In genomic region chr4:110286841-110287240, GRCm38 (mm10) we compare ENCODE assay signal across 10 mouse cellular contexts.
DNase-seq lines count a peak whose midpoint lies in the region; ATAC-seq and TF ChIP-seq lines count a peak whose summit lies in the region.
"Had no signal": no experiment of that assay in that cellular context is flagged by ENCODE, and none has a peak within 500 bp of the region (broad histone marks: within the 10 kb centered on the region; RNA-seq: fewer than 3 reads in every experiment).

No protein-coding gene starts in this region.

- peak overlapping the region; percentile 59 for H3K4me3 ChIP-seq in layer of hippocampus, adult 2 months
- peak overlapping the region; percentile 48 for H3K4me3 ChIP-seq in forebrain, embryonic 10.5 days
- peak overlapping the region; percentile 18; the same call in 1 of the 2 replicates for H3K4me3 ChIP-seq in intestine, embryonic 14.5 days (ENCODE audit: low read depth, low read length)
- peak overlapping the region; percentile 52 for H3K4me3 ChIP-seq in neural tube, embryonic 12.5 days

- no peak for DNase-seq in layer of hippocampus, adult 2 months (ENCODE audit: low spot score in 2 of 2)
- no peak for DNase-seq in layer of hippocampus, adult 9-10 months (ENCODE audit: low spot score)
- no peak for DNase-seq in forebrain, embryonic 10.5 days (ENCODE audit: extremely low spot score, low spot score)
- DNase-seq in intestine, embryonic 14.5 days (ENCODE audit: low spot score): no peak
- no peak for DNase-seq in spleen, postnatal 4 days (ENCODE audit: low spot score in 2 of 2)
- no peak for DNase-seq in left cerebral cortex, adult 11 months (ENCODE audit: low spot score)
- no peak for DNase-seq in frontal cortex, postnatal 10 days (ENCODE audit: low spot score in 2 of 2)

- H3K4me2 ChIP-seq in intestine, embryonic 14.5 days (ENCODE audit: low read length): peak overlapping the region; percentile 42
- H3K4me2 ChIP-seq in neural tube, embryonic 12.5 days (replicated peaks): peak overlapping the region; percentile 59

- ATAC-seq in intestine, embryonic 14.5 days (replicated peaks; ENCODE audit: low FRiP score, low TSS enrichment, low read depth): no peak
- ATAC-seq in neural tube, embryonic 12.5 days (ENCODE audit: low FRiP score, low read depth): 0 out of 2 replicates have a peak, but pooled peaks have one; percentile 15
- ATAC-seq: inflammation-experienced regulatory T-cells, adult 6 months had no signal

- H3K27me3 ChIP-seq in forebrain, embryonic 10.5 days (ENCODE audit: poor library complexity, severe bottlenecking): no peaks in the 10 kb centered on the region
- no peaks in the 10 kb centered on the region for H3K27me3 ChIP-seq in intestine, embryonic 14.5 days (replicated peaks; ENCODE audit: control insufficient read depth, insufficient read depth, low read length)
- H3K27me3 ChIP-seq in neural tube, embryonic 12.5 days (replicated peaks): no peaks in the 10 kb centered on the region

- no peak for TF ChIP-seq CTCF in layer of hippocampus, adult 2 months (conservative IDR thresholded peaks at IDR 0.05)

- H3K27ac ChIP-seq in layer of hippocampus, adult 2 months: peak overlapping the region; percentile 91
- H3K27ac ChIP-seq in forebrain, embryonic 10.5 days: peak overlapping the region; percentile 88
- 0 out of 2 replicates have a peak overlapping the region, but pooled peaks have one; percentile 33 for H3K27ac ChIP-seq in intestine, embryonic 14.5 days (ENCODE audit: low read depth)
- peak overlapping the region; percentile 89 for H3K27ac ChIP-seq in neural tube, embryonic 12.5 days

- WGBS in forebrain, embryonic 10.5 days: 51% methylated on average over 7 of the region's 7 CpGs
- 46% methylated on average over 7 of the region's 7 CpGs for WGBS in intestine, embryonic 14.5 days
- 20% methylated on average over 7 of the region's 7 CpGs for WGBS in neural tube, embryonic 12.5 days

- H3K9me3 ChIP-seq in forebrain, embryonic 10.5 days: no peaks in the 10 kb centered on the region
- H3K9me3 ChIP-seq in intestine, embryonic 14.5 days (ENCODE audit: control insufficient read depth, low read length): no peaks in the 10 kb centered on the region
- no peaks in the 10 kb centered on the region for H3K9me3 ChIP-seq in neural tube, embryonic 12.5 days
- H3K9me3 ChIP-seq: megakaryocyte, embryonic 14.5 days had no signal

- no peaks in the 10 kb centered on the region for H3K36me3 ChIP-seq in forebrain, embryonic 10.5 days (replicated peaks)
- no peaks in the 10 kb centered on the region for H3K36me3 ChIP-seq in intestine, embryonic 14.5 days (ENCODE audit: control insufficient read depth, insufficient read depth, low read length)
- H3K36me3 ChIP-seq in neural tube, embryonic 12.5 days: no peaks in the 10 kb centered on the region

- H3K4me1 ChIP-seq in forebrain, embryonic 10.5 days: peaks cover 82% of the 10 kb centered on the region
- no peaks in the 10 kb centered on the region; the same call in 1 of the 2 replicates for H3K4me1 ChIP-seq in intestine, embryonic 14.5 days (replicated peaks; ENCODE audit: control insufficient read depth, insufficient read depth, low read length)
- H3K4me1 ChIP-seq in neural tube, embryonic 12.5 days: no peaks in the 10 kb centered on the region

- peak overlapping the region; percentile 16; the same call in 1 of the 2 replicates for H3K9ac ChIP-seq in intestine, embryonic 14.5 days (ENCODE audit: low read length)
- peak overlapping the region; percentile 77 for H3K9ac ChIP-seq in neural tube, embryonic 12.5 days

Comparison
In these comparisons a context has a peak if more than half of its experiments do, and no peak if none do; other contexts are left out.
1. H3K27ac ChIP-seq: peak in every context shown above with its lines; median percentile 91 in layer of hippocampus, adult 2 months; 89 in neural tube, embryonic 12.5 days; 88 in forebrain, embryonic 10.5 days; 33 in intestine, embryonic 14.5 days.